Mouse (Mus musculus) c-Kit-negative CD71-positive TER-119-positive erythroid progenitor cells, embryonic 14.5 days (primary cell): ENCODE data around the gene Grin2d.

ENCODE experiments used
- DNase-seq: peaks from one replicate; pipeline ENCODE4 v3.0.0-alpha.2; 2013; ENCODE audit warnings: low read depth, low spot score

The Grin2d gene

GRCm38 (mm10) chr7:45853089-45853488, 25.1 kb downstream of the Grin2d start:
- DNase-seq: no peak

DNA sequence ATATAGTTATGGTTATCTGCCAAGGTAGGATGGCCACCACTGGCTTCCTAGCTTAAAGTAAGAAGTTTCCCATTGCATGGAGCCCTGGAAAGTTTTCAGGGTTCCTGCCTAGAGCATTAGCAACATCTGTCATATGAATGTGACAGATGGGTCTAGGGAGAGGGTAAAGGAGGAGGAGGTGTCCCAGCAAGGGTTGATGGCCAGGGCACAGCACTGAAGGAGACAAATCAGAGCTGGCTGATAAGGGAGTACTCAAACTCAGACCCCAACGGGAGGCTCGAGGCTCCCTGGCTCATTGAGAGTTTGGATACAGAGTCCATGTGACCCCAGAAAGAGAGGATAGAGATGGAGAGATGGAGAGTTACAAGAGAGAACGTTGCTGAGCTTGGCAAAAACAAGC, 27.5 kb downstream of the Grin2d start:
- no peak for DNase-seq

- DNase-seq: no peak
These were observed 29.6 kb downstream of the Grin2d start for GRCm38 (mm10) chr7:45848447-45849027.

DNA sequence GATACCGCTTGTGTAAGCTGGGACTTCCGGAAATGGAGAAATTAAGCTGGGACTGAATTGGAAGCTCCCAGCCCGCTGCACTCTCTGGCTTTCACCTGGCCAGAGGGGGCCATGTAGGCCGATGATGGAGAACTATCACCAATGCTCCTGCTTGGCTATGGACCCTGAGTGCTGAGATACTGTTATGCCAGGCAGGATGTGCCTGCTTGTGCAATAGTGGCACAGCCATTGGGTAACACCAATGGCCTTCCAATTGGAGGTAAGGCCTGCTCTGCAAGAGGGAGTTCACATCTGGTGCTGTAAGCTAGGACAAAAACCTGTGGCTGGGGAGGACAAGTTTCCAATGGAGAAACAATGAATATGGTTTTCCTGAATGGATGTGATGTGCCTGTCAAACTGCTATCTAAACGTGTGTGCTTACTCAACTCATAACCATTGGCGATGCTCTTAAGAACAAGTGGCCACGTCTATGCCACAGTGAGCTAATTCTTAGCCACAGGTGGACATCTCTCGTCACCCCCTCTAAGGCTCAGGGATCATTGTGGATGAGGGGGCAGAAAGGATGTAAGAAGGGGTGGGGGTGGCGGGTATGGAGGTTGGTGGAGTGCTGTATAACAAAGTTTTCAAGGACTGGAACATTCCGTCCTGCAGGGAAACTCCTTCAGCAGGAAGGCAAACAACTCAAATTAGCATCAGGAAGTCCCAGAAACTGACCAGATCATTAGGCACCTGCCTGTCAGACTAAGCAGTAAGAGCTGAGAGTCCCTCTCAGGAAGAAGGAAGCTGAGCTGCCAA, 35.0 kb downstream of the Grin2d start:
- DNase-seq: no peak

DNA sequence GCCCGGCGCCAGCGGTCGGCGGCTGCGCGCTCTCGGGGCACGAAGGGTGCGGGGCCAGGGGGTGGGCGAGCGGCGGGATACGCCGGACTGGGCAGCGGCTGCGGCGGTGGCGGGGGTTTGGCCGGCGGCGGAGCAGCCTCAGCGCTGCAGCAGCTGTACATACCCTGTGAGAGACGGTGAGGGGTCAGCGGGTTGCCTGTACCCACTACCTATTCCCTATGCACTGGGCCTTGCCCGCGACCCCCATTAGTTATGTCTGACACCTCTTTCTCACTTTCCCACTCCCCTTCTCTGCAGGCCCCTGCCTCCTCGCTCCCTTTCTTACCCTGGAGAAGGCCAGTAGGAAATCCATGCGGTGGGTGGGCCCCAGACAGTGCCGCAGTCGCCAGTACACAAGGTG, 44.3 kb downstream of the Grin2d start:
- no peak for DNase-seq

DNA sequence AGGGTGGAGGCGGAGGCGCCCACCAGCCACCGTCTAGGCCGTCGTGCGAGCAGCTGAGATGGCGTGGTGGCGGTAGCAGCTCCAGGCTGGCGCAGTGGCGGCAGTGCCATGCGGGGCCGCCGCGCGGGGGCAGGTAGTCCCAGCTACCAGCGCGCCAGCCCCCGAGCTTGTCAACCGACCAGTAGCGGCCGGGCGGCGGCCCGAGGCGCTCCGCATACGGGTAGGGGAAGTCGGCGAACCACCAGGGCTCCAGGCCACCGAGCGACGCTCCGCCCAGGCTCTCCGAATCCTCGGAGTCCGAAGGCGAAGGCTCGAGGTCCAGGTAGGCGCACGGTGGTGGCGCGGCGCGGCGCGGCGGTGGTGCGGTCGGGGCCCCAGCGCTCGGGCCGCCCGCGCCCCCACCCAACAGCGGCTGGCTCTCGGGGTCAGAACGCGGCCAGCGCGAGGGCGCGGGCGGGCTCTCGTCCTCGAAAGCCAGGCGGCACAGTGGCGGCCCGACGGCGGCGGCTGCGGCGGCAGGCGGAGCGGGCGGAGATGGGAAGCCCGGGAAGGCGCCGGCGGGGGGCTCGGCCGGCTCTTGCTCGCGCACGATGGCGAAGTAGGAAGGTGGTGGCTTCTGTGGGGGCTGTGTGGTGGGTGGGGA, 44.9 kb downstream of the Grin2d start:
- DNase-seq: no peak

GRCm38 (mm10) chr7:45832428-45832827, 45.8 kb downstream of the Grin2d start:
- no peak for DNase-seq

GRCm38 (mm10) chr7:45831128-45831525, 47.1 kb downstream of the Grin2d start:
- DNase-seq: no peak

GRCm38 (mm10) chr7:45830427-45831127, 47.6 kb downstream of the Grin2d start, which contains the start of gene Grwd1:
TSS of gene Grwd1 (minus strand) at chr7:45830944.
- DNase-seq: peak; percentile 47

GRCm38 (mm10) chr7:45826631-45827030, 51.5 kb downstream of the Grin2d start:
- no peak for DNase-seq

DNA sequence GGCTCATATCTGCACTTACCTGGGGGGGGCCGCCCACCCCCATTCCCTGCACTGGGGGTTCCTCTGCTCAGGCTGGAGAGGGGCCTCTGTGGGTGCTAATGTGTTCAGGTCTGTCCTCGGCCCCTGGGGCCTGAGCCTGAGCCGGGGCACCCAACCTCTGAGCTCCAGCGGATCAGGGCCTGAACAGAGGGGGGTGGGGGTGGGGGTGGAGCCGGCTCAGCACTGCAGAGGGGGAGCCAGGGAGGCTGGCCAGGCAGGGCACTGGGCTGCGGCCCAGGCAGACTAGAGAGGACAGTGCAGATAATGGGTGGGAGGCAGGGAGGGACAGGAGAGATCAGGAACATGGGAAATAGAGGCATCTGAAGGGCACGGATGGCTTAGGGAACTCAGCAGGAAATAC, 53.6 kb downstream of the Grin2d start, which contains the start of gene Kcnj14:
Gene Kcnj14, minus strand, starts transcription at position 185 of the 400 bp plus-strand sequence.
- no peak for DNase-seq

DNA sequence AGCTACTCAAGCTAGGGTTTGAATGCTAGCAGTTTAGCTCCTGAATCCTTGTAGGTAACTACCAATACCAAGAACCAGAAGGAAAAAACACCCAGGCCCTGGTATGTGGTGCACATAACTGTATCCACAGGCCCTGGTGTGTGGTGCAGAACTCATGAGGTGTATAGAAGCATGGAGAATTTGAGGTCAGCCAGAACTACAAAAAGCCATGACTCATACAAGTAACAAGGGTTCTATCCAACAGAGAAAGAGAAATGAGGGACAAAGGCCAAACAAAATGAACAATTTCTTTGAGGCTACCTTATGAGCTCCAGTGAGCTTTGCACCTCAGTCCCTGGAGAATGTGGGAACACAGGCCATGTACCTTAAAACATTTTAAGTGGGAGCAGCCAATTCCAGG, 57.3 kb downstream of the Grin2d start:
- no peak for DNase-seq

GRCm38 (mm10) chr7:45819843-45820242, 58.3 kb downstream of the Grin2d start:
- no peak for DNase-seq

GRCm38 (mm10) chr7:45815984-45816351, 62.2 kb downstream of the Grin2d start:
- no peak for DNase-seq

DNA sequence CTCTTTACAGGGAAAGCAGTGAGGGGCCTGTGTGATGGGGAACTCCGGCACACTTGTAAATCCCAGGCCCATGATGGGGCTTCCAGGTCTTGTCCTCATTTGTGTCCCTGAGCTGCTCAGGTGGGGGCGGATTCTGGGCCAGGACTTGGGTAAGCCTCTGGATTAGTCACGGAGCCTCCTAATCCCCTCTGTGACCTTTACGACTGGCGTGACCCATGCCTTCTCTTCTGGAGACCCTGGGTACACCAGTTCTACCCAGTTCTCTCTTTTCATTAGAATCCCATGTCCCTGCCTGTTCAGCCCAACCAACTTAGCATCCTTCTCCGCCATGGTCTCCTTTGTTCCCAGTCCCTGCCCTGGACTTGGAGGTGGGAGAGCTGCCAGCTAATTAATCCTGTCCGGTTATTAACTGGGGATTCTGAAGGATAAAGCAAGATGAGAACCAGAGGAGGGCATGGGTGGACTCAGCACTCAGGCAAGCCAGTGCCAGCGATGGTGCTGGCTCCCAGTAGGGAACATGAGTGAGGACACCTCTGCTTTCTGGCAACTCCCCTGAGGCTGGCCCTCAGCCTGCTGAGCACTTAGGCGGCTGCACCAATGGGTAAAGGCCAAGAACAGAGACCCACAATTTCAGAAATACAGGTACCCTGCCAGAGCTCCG, 62.7 kb downstream of the Grin2d start:
- DNase-seq: no peak

DNA sequence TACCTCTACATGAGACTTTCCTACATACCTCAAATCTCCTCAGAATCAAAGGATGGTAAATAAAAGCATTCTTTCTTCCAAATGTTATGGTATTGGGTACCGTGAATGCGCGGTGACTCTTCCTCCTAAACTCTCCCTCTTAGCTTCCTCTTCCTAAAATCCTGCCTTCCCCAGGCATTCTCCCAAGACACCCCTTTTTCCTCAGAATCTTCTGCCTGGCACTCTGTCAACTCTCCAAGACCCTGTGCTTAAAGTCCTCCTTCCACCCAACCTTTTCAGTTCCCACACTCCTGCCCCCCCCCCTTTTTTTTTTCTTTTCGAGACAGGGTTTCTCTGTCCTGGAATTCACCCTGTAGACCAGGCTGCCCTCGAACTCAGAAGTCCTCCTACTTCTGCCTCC, 63.3 kb downstream of the Grin2d start:
- DNase-seq: no peak

DNA sequence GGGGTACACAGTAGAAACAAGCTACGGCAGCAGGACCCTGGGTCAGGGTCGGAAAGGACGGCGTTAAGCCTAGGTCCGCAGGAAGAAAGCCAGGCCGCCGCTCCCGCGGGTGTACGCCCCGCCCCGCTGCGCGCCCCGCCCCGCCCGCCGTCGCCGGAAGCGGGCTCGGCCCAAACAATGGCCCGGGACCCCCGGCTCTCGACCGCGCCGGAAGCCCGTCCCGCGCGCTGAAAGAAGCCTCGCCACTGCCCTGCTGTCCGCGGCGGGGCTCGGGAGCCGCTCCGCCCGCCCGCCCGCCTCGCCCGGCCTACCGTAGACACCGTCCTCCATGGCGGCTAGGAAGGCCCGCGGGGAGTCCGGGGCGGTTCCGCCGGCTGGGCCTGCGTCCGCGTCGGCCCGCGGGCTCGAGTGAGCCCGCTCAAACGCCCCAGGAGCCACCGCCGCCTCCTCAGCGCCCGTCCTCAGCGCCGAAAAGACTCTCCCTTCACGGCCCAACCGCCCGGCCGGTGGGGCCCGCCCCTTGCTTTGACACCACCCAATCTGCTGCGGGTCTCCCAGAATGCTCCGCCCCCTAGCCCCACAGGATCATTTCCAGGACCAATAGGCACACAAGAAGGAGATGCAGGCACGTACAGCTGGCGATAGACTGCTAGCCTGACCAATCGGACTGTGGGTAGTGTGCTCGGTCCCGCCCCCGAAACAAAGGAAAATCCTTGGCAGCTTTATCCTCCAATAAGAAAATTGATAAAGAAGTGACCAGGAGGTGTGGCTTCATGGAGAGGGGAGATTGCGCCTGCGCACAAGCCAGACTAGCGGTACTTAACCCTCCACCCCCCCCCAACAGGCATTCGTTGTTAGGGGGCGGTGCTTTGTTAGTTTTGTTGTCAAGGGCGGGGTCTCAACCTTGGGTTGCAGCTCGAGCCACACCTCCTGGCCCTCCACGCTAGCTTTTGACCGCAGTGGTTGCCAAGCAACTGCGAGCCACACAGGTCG, 64.1 kb downstream of the Grin2d start, which contains the start of gene Cyth2:
Gene Cyth2, minus strand, starts transcription at position 795 of the 993 bp plus-strand sequence.
- DNase-seq: peak; percentile 100

DNA sequence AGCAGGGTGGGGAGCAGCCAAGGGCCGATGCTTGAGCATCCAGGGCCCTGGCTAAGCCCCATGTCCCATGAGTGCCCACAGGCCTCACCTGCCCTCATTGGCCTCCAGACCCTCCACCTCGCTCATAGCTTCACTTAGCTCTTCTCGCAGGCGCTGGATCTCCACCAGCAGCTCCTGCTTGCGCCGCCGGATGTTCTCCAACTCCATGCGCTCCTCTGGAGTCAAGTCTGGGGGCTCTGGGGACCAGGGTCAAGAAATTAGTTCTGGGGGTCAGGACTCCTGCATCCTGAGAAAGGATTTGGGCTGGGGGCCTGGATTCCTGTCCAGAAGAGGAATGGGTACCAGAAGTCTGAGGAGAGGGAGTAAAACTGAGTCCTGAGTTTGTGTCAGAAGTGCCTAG, 65.3 kb downstream of the Grin2d start:
- DNase-seq: no peak

- no peak for DNase-seq
These were observed 68.7 kb downstream of the Grin2d start for GRCm38 (mm10) chr7:45809276-45810075.
